Mouse (Mus musculus) embryonic fibroblast, embryonic 13.5 days (primary cell): ENCODE measurements around the gene Gltp. TPM values are rescaled to one million over a fixed set of nuclear protein-coding genes. Genes with fewer than 3 reads are reported as not detected.
A peak's percentile ranks its signal among the peaks of the same experiment; 100 is the strongest.

Source experiments
- H3K27ac ChIP-seq: 2 replicates; pipeline ENCODE4 v1.5.1; 2012; ENCODE audit warnings: low read length, control low read depth, inconsistent platforms; ENCODE audit not compliant: insufficient read depth
- H3K4me1 ChIP-seq: 2 replicates; pipeline ENCODE4 v1.6.1; 2011; ENCODE audit warnings: low read length; ENCODE audit not compliant: control insufficient read depth, insufficient read depth
- H3K4me3 ChIP-seq: 2 replicates; pipeline ENCODE4 v1.5.1; 2011; ENCODE audit warnings: mild to moderate bottlenecking, control low read depth, low read length; ENCODE audit not compliant: insufficient read depth
- CTCF ChIP-seq: IDR thresholded peaks from 2 replicates; pipeline ENCODE4 v1.5.1; 2011; ENCODE audit warnings: mild to moderate bottlenecking, control low read depth, low read length, moderate library complexity, borderline replicate concordance; ENCODE audit not compliant: insufficient read depth
- POLR2A ChIP-seq: IDR thresholded peaks from 2 replicates; pipeline ENCODE4 v1.6.1; 2011; ENCODE audit warnings: low read depth, mild to moderate bottlenecking, control low read depth, low read length, moderate library complexity
- polyA plus RNA-seq: library from polyadenylated mRNA; stranded (reverse); fragments of >200 nt; gene quantifications from 2 replicates; pipeline ENCODE4 v1.2.4, GENCODE M21; 2011; ENCODE audit warnings: low read depth; ENCODE audit not compliant: missing spikeins, insufficient read length

Gene Gltp
- polyA plus RNA-seq, 1 experiment, result 46.6 TPM

- Histone ChIP-seq H3K27ac (no peak overlapping the region), H3K4me1 (no peaks in the 10 kb centered on the region)
- TF ChIP-seq CTCF (peak; percentile 57; the same call in 1 of the 2 replicates), POLR2A (no peak)
These were observed 11.9 kb upstream of the Gltp start for GRCm38 (mm10) chr5:114702403-114703392.

GRCm38 (mm10) chr5:114699015-114699414 lies 8.2 kb upstream of the Gltp start:
- TF ChIP-seq POLR2A, result no peak
- Histone ChIP-seq H3K4me1 (no peaks in the 10 kb centered on the region), H3K27ac (no peak overlapping the region), H3K4me3 (no peak overlapping the region)

More at GRCm38 (mm10) chr5:114702403-114703392, 11.9 kb upstream of the Gltp start:
- H3K4me3 ChIP-seq, result no peak overlapping the region

- H3K4me1 ChIP-seq, result no peaks in the 10 kb centered on the region
- H3K4me3 ChIP-seq, result no peak overlapping the region
- H3K27ac ChIP-seq, result no peak overlapping the region
- TF ChIP-seq CTCF, result no peak
- no peak for TF ChIP-seq POLR2A
These were observed 7.4 kb upstream of the Gltp start for GRCm38 (mm10) chr5:114698044-114698746.

GRCm38 (mm10) chr5:114696939-114697338 lies 6.2 kb upstream of the Gltp start:
- Histone ChIP-seq H3K4me3 (no peak overlapping the region), H3K4me1 (no peaks in the 10 kb centered on the region), H3K27ac (no peak overlapping the region)
- no peak for TF ChIP-seq CTCF
- no peak for TF ChIP-seq POLR2A

GRCm38 (mm10) chr5:114695775-114696174 lies 5.0 kb upstream of the Gltp start:
- TF ChIP-seq CTCF, result no peak
- TF ChIP-seq POLR2A, result no peak

GRCm38 (mm10) chr5:114689700-114690366 lies 951 bp downstream of the Gltp start:
- TF ChIP-seq CTCF, result no peak
- TF ChIP-seq POLR2A, result no peak
- no peak overlapping the region for H3K27ac ChIP-seq

More at GRCm38 (mm10) chr5:114695775-114696174, 5.0 kb upstream of the Gltp start:
- H3K27ac ChIP-seq, result no peak overlapping the region
- H3K4me1 ChIP-seq, result no peaks in the 10 kb centered on the region
- no peak overlapping the region for H3K4me3 ChIP-seq

GRCm38 (mm10) chr5:114688703-114689102 lies 2.1 kb downstream of the Gltp start:
- H3K4me3 ChIP-seq, result no peak overlapping the region
- no peak for TF ChIP-seq CTCF
- no peak for TF ChIP-seq POLR2A

More at GRCm38 (mm10) chr5:114689700-114690366, 951 bp downstream of the Gltp start:
- peak overlapping the region; percentile 67 for H3K4me3 ChIP-seq
- no peaks in the 10 kb centered on the region for H3K4me1 ChIP-seq

GRCm38 (mm10) chr5:114687901-114688300 lies 2.9 kb downstream of the Gltp start:
- Histone ChIP-seq H3K27ac (no peak overlapping the region), H3K4me3 (no peak overlapping the region), H3K4me1 (peaks cover 3% of the 10 kb centered on the region; the same call in 1 of the 2 replicates)
- no peak for TF ChIP-seq POLR2A
- no peak for TF ChIP-seq CTCF

More at GRCm38 (mm10) chr5:114688703-114689102, 2.1 kb downstream of the Gltp start:
- Histone ChIP-seq H3K27ac (no peak overlapping the region), H3K4me1 (no peaks in the 10 kb centered on the region)

- TF ChIP-seq CTCF, result no peak
- no peak for TF ChIP-seq POLR2A
- Histone ChIP-seq H3K4me3 (no peak overlapping the region), H3K4me1 (peaks cover 8% of the 10 kb centered on the region; the same call in 1 of the 2 replicates), H3K27ac (no peak overlapping the region)
These were observed 4.0 kb downstream of the Gltp start for GRCm38 (mm10) chr5:114686726-114687210.
